Mouse (Mus musculus) B cell, adult 2 months (primary cell): ENCODE data around the gene Cdc42ep4.
A peak's percentile ranks its signal among the peaks of the same experiment; 100 is the strongest.

Source experiments
- DNase-seq, 2 experiments: peaks; one replicate each; pipeline ENCODE4 v3.0.0; 2022

Cdc42ep4 gene

GRCm38 (mm10) chr11:113717767-113718424 is 33.8 kb downstream of the Cdc42ep4 start:
- DNase-seq: no peak

DNA sequence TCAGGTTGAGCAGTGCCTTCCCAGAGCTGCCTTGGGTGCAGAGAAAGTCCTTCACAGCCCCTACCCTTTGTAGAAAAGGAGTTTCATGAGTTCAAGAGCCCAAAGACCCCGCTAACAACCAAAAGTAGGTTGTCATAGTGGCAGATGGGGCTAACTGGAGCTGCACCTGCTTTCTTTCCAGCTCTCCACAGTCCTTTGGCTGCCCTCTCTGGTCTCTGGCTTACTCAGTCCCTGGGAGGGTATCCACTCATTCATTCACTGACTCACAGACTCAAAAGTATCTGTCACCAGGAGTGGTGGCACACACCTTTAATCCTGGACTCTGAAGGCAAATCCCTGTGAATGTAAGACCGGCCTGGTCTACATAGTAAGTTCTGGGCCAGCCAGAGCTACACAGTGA is 35.5 kb downstream of the Cdc42ep4 start:
- DNase-seq: no peak

GRCm38 (mm10) chr11:113715078-113715674 is 36.5 kb downstream of the Cdc42ep4 start:
- no peak for DNase-seq

GRCm38 (mm10) chr11:113711061-113711460 is 40.6 kb downstream of the Cdc42ep4 start:
- no peak for DNase-seq

- no peak for DNase-seq
Observed at GRCm38 (mm10) chr11:113710257-113710777, 41.4 kb downstream of the Cdc42ep4 start.

DNA sequence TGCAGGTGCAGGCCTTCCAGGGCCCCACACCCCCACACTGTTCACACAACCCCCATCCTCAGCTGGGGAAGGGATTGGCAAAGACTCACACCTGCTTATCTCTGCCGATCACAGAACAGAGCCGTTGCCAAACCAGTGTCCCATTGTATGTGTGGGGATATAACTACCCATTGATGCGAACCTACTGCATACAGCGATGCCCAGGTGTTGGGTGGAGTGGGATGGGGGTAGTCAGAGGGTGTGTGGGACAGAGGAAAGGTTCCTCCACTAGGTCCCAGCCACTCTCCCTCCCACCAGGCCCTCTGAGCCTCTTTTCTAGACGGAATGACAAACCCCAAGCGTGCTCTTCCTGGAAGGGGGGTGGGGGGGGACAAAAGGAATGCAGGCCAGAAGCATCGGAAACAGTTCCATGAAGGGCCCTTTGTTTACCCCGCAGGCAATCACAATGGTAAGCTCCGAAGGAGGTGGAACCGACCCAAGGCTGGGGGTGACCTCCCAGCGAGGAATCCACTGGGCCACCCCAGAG is 41.9 kb downstream of the Cdc42ep4 start, which contains the start of gene Cpsf4l:
Cpsf4l (minus strand) TSS at position 287 of the 526 bp plus-strand sequence.
- DNase-seq: no peak

DNA sequence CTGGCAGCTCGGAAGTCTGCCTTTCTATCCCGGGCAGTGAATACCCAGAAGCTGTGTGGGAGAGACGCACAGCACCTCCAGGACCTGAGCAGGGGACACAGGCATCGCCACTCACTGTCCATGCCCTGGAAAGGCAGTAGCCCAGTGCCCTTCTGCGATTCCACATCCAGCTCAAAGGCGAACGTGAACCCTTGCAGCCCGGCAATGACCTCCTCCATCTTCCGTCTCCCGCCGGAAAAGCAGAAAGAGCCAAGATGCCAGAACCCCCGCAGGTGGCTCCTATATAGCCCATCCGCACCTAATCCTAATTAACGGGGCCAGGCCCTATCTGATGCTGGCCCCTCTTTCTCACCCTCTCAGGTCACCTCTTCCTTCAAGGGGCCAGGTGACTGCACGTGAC is 42.4 kb downstream of the Cdc42ep4 start:
- DNase-seq: no peak

DNA sequence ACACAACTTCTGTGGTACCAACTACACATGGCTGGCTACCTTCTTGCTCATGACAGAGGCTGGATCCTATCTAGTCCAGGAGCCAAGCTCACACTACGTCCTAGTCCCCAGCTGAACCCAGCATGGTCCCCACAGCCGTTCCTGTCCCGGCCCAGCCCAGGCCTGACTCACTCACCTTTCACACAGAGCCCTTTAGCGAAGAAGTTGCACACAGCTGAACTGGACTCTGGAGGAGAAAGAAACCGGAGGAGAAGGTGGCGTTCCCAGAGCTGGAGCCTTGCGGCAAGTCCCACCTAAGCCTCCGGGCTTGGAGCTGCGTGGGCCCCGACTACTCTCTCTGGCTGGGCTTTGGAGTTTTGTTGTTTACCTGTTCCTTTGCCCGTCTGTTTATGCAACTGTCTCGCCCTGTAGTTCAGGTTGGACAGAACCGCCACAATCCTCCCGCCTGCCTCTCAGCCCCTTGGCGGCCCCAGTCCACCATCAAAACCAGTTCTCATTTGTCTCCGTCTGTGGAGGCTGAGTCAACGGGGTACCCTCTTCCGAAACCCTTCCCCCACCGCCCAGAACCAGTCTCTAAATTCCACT is 43.0 kb downstream of the Cdc42ep4 start:
- DNase-seq: no peak

DNA sequence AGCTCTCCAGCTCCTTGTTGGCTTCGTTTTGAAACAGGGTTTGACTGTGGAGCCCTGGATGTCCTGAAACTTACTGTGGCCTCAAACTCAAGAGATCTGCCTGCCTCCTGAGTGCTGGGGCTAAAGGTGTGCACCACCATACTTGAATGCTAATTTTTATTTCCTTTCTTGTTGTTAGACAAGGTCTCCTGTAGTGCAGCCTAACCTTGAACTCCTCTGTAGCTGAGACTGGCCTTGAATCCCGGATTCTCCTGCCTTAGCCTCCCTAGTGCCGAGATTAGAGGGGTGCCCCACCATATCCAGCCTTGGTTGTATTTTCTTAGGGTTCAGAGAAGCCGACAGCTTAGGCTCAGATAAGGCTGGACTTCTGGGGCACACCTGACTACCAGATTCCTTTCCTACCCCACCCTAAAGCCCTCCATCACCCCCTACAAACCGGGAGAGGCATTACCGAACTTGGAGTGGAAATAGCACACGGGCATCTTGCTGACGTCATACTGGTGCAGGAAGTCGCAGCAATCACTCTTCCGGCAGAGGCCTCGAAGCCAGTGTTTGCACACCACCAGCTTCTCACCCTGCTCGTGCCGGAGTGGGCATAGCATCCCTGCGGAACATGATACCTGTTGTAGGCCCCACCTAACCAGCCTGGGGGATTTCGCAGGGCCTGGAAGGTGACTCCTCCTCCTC is 45.6 kb downstream of the Cdc42ep4 start:
- DNase-seq: no peak

DNA sequence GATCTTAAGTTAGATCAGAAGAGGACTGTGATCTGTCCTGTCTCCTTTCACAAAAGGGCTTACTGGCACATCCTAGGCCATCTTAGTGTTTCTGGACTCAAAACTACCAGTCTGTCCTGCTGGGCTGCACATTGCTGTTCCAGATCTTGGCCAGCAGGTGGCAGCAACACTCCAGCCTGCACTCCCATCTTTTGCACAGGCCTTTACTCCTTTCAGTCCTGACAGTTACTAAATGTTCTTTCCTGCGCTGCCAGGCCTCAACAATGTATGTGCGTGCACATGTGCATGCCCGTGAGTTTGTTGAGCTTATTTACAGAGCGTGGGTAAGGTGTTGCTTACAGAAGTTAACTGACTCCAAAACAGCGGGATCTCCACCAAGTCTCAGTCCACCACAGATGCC is 47.9 kb downstream of the Cdc42ep4 start:
- DNase-seq: peak; percentile 79 to 81

DNA sequence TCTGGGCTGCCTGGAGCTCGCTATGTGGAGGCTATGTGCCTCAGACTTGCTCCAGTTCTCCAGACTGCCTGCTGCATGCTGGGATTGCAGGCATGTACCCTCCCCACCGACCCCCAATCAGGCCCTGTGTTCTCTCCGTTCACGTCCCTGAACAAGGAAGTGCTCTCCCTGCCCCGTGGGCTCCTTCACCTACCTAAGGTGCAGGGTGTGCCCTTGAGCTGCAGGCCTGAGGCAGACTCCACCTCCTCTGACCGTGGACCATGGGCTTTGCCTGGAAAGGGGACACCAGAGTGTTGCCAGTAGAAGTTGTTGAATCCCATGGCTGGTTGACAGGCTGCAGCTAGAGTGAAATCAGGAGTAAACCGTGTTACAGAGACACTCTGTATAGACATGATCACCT is 52.0 kb downstream of the Cdc42ep4 start:
- no peak for DNase-seq

GRCm38 (mm10) chr11:113698013-113698545 is 53.6 kb downstream of the Cdc42ep4 start:
- DNase-seq: no peak

GRCm38 (mm10) chr11:113697571-113697970 is 54.1 kb downstream of the Cdc42ep4 start:
- no peak for DNase-seq

GRCm38 (mm10) chr11:113691851-113692250 is 59.8 kb downstream of the Cdc42ep4 start:
- DNase-seq: peak in 1 of 2 experiments; percentile 15

DNA sequence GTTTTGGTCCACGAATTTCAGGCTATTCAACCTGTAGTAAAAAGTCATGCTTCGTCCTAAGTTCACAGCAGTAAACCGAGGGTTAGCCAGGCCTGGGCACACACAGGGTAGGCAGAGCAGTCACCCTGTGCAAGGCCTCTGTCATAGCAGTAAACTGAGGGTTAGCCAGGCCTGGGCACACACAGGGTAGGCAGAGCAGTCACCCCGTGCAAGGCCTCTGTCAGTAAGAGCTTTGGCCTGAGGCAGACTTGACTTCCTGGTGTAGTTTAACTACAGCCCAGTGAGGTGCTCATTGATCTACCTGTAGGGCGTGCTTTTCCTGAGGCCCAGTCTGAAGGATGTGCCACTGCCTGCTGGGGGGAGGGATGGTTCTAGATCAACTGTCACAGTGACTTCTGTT is 60.4 kb downstream of the Cdc42ep4 start:
- DNase-seq: no peak

DNA sequence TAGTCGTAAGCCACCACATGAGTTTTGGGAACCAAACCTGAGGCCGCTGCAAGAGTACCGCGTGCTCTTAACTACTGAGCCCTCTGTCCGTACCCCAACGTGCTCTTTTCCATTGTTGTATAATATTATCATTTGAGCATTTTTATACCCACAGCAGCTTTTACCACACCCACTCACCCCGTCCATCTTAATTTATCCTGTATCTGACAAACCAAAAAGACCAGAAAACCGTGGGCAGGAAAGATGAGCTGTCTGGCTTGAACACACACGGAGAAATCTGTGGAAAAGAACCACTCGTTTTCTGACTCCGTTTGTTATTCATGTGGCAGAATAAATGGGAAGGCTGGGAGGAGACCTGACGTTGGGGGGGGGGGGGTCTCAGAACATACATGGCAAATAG is 61.2 kb downstream of the Cdc42ep4 start:
- no peak for DNase-seq

GRCm38 (mm10) chr11:113687031-113687430 is 64.7 kb downstream of the Cdc42ep4 start:
- DNase-seq: no peak

DNA sequence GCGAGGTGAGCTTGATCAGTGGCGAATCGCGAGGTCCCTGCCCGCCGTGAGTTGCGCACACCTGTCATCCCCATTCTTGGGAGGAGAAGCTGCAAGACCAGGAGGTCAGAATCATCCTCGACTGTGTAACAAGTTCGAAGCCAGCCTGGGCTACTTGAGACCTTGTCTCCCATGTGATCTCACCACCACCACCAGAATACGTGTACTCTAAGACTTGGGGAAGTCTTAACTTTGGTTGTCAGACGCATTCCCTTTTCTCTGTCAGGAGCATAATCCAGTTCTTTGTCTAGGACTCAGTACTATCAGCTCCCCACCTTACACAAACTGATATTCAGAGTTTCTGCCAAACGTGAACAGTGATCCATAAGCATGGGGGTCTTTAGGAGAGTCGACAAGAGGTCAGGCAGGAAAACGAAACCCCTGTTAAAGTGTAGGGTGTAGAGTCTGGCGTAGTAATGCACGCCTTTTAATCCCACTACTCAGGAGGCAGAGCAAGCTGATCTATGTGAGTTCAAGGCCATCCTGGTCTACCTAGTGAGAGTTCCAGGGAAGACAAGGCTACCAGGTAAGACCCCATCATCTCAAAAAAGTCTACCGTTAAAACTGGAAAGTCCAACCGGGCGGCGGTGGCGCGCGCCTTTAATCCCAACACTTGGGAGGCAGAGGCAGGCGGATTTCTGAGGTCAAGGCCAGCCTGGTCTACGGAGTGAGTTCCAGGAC is 66.8 kb downstream of the Cdc42ep4 start:
- no peak for DNase-seq

DNA sequence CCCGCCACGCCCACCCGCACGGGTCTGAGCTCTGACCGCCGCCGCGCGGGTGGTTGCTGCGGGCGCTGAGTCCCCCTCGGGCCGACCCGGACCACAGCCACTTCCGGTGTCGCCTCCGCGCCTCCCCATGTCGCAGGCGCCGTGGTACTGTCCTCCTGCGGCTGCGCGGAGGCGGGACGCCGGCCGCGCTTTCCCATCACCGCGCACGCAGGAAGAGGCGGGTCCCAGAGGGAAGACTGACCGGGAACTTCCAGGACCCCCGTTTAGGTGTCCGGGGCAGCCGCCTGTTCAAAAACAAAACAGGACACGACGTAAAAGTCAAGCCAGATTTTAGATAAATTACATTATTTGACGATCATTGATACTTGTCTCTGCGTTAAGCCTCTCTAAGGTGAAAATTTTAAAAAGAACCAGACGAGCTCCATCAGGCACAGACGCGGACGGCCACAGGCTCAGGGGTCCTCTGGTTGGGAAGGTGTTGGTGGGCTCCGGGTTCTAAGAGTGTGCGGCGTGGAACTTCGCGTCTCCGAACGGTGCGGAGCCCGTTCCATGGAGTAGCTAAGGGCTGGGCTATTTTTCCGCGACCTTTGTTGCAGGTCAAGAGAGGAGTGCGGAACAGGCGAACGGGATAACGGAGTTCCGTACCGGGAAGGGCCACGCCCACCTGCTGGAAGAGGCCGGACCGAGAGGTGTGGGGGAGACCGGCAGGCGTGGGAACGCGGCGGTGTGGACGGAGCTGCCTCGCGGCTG is 67.5 kb downstream of the Cdc42ep4 start, which contains the start of the genes Fam104a and D11Wsu47e:
Fam104a (minus strand) TSS at position 199 of the 750 bp plus-strand sequence.
D11Wsu47e (plus strand) TSS at position 456 of the 750 bp plus-strand sequence.
- DNase-seq: peak; percentile 95

DNA sequence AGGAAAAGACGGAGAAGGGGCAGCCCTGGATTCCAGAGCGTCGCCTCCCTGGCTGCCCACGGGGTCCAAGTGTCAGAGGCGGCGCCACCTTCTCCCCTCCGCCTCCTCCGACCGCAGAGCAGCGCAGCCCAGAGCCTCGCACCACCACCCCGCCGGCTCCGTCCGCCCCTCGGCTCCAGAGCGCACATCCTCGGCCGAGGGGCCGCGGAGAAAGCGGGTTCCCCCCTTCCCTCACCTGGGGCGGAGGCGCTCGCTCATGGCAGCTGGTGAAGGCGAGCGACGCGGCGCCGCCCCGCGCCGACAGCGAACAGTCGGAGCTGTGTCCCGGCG is 68.1 kb downstream of the Cdc42ep4 start:
- DNase-seq: no peak

DNA sequence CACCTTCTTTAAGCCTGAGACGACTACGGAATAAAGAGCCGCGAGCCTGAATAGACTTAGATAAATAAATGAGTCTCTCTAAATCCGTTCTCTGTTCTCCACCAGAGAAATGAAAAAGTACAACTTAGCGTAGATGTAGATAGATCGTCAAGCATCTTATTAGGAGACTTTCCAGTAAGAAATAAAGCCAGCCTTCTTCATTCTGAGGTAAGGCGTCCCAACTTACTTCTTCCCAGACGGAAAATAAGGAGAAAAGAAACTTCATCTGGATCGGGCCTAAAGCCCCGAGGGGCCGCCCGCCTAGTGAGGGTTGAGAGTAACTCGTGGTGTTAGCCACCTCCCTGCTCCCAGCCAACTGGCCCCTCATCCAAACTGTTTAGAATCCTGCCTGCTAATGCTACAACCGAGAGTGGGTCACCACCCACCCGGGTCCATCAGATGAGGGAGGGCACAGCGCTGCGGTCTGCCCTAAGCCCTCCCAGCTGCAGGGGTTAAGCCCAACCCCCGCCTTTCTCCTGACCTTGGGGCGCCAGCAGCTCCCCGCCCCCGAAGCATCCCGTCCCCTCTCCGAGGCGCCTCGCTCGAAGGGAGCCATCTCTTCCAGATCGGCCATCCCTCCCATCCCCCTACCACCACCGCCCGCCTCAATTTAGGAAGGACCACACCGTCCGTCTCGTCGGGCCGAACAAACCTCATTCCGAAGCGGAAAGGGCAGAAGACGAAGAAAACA is 68.6 kb downstream of the Cdc42ep4 start:
- DNase-seq: peak; percentile 46 to 54
